Mouse (Mus musculus) kidney, embryonic 16.5 days (tissue): ENCODE results near the gene Hoxa5. TPM values are rescaled to one million over a fixed set of nuclear protein-coding genes. Genes with fewer than 3 reads are reported as not detected.

Experiments
- ATAC-seq: fragments of 200-750 bp; cut with Nextera tagmentation; 2 replicates; pipeline ENCODE4 v1.8.0; 2017; ENCODE audit warnings: moderate TSS enrichment; ENCODE audit not compliant: low FRiP score, low TSS enrichment
- H3K27ac ChIP-seq: fragments of 300-500 bp; sonication (generic); 2 replicates; pipeline ENCODE4 v1.5.1; 2014; ENCODE audit warnings: low read length
- H3K27me3 ChIP-seq: fragments of 300-500 bp; sonication (generic); 2 replicates; pipeline ENCODE4 v1.6.1; 2014; ENCODE audit warnings: low read length, control low read depth, mixed read lengths; ENCODE audit not compliant: insufficient read depth
- H3K36me3 ChIP-seq: fragments of 300-500 bp; sonication (generic); 2 replicates; pipeline ENCODE4 v1.6.1; 2014; ENCODE audit warnings: low read length, control low read depth, mixed read lengths; ENCODE audit not compliant: insufficient read depth
- H3K4me1 ChIP-seq: fragments of 300-500 bp; sonication (generic); 2 replicates; pipeline ENCODE4 v1.6.1; 2014; ENCODE audit warnings: low read length, control low read depth, mixed read lengths; ENCODE audit not compliant: insufficient read depth
- H3K4me2 ChIP-seq: fragments of 300-500 bp; sonication (generic); replicated peaks from 2 replicates; pipeline ENCODE4 v1.6.1; 2014; ENCODE audit warnings: low read depth, low read length
- H3K4me3 ChIP-seq: fragments of 300-500 bp; sonication (generic); 2 replicates; pipeline ENCODE4 v1.5.1; 2014; ENCODE audit warnings: mild to moderate bottlenecking, low read length
- H3K9ac ChIP-seq: fragments of 300-500 bp; sonication (generic); replicated peaks from 2 replicates; pipeline ENCODE4 v1.6.1; 2014; ENCODE audit warnings: low read length
- H3K9me3 ChIP-seq: fragments of 300-500 bp; sonication (generic); 2 replicates; pipeline ENCODE4 v1.6.1; 2016; ENCODE audit warnings: low read length, control low read depth
- WGBS: fragments of 180-500 bp; shearing (Covaris S2); extraction: QIAGEN DNeasy Blood & Tissue Kit; methylation state at CpG from one replicate; pipeline ENCODE4 v1.1.7; 2014; 5-methylcytosine and 5-hydroxymethylcytosine counted together
- polyA plus RNA-seq: library from polyadenylated mRNA; unstranded; fragments of >200 nt; fragmentation: Nextera tagmentation; extraction: Ambion mirVana; gene quantifications from 2 replicates; pipeline ENCODE4 v1.2.1, GENCODE M21; 2015

Gene Hoxa5
- polyA plus RNA-seq, 1 experiment from 2014 or later = 9.5 TPM

GRCm38 (mm10) chr6:52221993-52222685 lies 17.8 kb upstream of the Hoxa5 start:
- WGBS = 5% methylated on average over 21 of the region's 21 CpGs
- Histone ChIP-seq H3K9ac (peak overlapping the region; percentile 85), H3K4me2 (peak overlapping the region; percentile 81), H3K27me3 (no peaks in the 10 kb centered on the region), H3K4me1 (peaks cover 34% of the 10 kb centered on the region), H3K4me3 (peak overlapping the region; percentile 63), H3K9me3 (no peaks in the 10 kb centered on the region), H3K36me3 (0 out of 2 replicates have a peak, but pooled peaks cover 7% of the 10 kb centered on the region), H3K27ac (peak overlapping the region; percentile 97)
- ATAC-seq = peak; percentile 32

DNA sequence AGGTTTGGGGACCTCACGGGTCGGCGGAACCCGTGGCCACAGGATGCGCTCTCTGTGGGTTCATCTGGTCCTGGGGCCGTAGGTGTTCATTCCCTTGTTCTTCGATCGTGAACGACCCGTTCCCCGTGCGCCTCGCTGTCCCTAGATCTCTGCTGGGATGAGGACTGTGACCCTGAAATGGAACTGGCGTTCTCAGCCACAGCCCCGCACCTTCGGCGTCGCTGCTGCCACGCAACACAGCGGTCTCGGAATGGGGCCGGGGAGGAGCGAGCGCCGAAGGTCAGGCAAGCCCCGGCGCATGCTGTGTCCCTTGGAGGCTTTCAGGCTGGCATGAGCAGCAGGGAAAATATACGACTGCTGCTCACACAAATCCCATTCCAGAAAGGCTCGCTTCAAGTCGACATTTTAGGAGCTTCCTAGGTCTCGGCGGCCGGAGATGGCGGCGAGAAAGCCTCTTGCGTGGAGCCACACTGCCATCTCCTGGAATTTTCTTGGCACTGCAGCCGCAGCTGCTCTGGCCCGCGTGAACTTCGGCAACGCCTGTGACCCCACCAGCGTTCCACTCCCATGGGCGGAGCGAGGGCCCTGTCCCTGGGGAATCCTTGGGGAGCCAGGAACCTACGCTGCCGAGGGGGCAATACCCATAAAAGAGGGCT lies 17.1 kb upstream of the Hoxa5 start, which contains the start of gene Hoxa7:
TSS of gene Hoxa7 (minus strand) at position 518 of the 656 bp plus-strand sequence.
- peaks cover 34% of the 10 kb centered on the region for H3K4me1 ChIP-seq
- peak; percentile 28 for ATAC-seq
- peak within 1 kb of the TSS; percentile 81 for H3K4me2 ChIP-seq
- peak within 1 kb of the TSS; percentile 95 for H3K9ac ChIP-seq
- no peaks in the 10 kb centered on the region for H3K9me3 ChIP-seq
- peak within 1 kb of the TSS; percentile 63 for H3K4me3 ChIP-seq
- peak within 1 kb of the TSS; percentile 97 for H3K27ac ChIP-seq
- H3K27me3 ChIP-seq = no peaks in the 10 kb centered on the region
- H3K36me3 ChIP-seq = 0 out of 2 replicates have a peak, but pooled peaks cover 7% of the 10 kb centered on the region
- under 1% methylated on average over 46 of the region's 46 CpGs for WGBS

DNA sequence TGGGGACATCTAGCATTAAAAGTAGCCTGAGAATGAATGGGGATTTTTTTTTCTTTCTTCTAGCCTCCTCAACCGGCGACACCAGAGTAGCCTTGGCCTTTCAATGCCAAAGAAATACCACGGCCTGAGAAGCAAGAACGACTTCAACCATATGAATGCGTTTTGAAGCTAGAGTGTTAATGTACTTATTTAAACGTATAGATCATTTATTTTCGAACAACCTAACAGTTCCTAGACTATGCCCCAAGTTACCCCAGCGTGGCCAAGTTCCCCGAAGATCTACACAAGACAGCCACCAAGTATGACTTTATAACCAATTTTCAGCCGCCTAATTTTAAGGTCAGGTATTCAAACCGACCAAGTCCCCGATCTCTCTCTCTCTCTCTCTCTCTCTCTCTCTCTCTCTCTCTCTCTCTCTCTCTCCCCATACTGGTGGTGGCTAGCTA lies 16.5 kb upstream of the Hoxa5 start:
- Histone ChIP-seq H3K9me3 (no peaks in the 10 kb centered on the region), H3K27me3 (no peaks in the 10 kb centered on the region), H3K4me3 (peak overlapping the region; percentile 63), H3K4me2 (peak overlapping the region; percentile 81), H3K27ac (peak overlapping the region; percentile 97), H3K4me1 (peaks cover 38% of the 10 kb centered on the region), H3K9ac (peak overlapping the region; percentile 95), H3K36me3 (0 out of 2 replicates have a peak, but pooled peaks cover 7% of the 10 kb centered on the region)
- 4% methylated on average over 12 of the region's 12 CpGs for WGBS
- ATAC-seq = no peak

- Histone ChIP-seq H3K9ac (peak overlapping the region; percentile 95), H3K36me3 (0 out of 2 replicates have a peak, but pooled peaks cover 7% of the 10 kb centered on the region), H3K4me3 (peak overlapping the region; percentile 63), H3K4me1 (peaks cover 43% of the 10 kb centered on the region), H3K27ac (peak overlapping the region; percentile 97), H3K9me3 (no peaks in the 10 kb centered on the region), H3K4me2 (peak overlapping the region; percentile 81), H3K27me3 (no peaks in the 10 kb centered on the region)
- 14% methylated on average over 32 of the region's 32 CpGs for WGBS
- no peak for ATAC-seq
Observed at GRCm38 (mm10) chr6:52220003-52220864, 15.8 kb upstream of the Hoxa5 start.

DNA sequence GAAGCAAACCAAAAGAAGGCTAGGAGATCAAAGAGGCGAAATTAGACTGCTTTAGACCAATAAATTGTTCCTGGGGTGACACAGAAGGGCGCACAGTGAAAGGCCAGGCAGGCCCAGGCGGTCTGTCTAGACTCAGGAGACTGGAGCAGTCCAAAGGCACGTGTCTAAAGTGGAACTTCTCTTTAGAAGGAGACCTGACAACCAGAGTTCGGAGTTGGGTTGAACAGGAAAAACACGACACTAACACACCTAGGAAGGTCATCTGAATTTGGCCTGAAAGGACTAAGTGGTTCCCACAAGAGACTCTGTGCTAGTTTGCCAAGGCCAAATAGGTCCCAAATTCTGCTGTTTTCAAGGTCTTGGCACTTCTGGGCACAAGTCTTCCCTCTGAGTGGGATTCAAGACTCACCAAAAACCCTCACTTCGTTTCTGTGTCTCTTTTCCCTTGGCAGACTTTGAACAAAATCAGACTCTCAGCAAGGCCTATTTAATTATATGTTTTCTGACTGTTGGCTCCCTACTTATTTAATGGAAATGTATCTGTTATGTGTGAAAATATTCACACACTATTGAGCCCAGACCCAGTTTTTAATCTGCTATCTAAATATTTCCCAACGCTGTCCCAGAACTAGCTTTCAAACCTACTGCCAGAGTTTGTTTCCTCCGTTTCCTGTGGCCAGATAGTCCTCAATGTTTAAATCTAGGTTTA lies 15.0 kb upstream of the Hoxa5 start:
- H3K36me3 ChIP-seq = 0 out of 2 replicates have a peak, but pooled peaks cover 7% of the 10 kb centered on the region
- peak overlapping the region; percentile 97 for H3K27ac ChIP-seq
- peaks cover 50% of the 10 kb centered on the region for H3K4me1 ChIP-seq
- H3K4me2 ChIP-seq = peak overlapping the region; percentile 81
- peak overlapping the region; percentile 63 for H3K4me3 ChIP-seq
- no peaks in the 10 kb centered on the region for H3K9me3 ChIP-seq
- ATAC-seq = no peak
- no peaks in the 10 kb centered on the region for H3K27me3 ChIP-seq
- peak overlapping the region; percentile 95 for H3K9ac ChIP-seq
- 28% methylated on average over 9 of the region's 9 CpGs for WGBS

GRCm38 (mm10) chr6:52218643-52219215 lies 14.3 kb upstream of the Hoxa5 start:
- no peak for ATAC-seq
- Histone ChIP-seq H3K36me3 (0 out of 2 replicates have a peak, but pooled peaks cover 2% of the 10 kb centered on the region), H3K27me3 (no peaks in the 10 kb centered on the region), H3K4me3 (peak overlapping the region; percentile 71), H3K9ac (peak overlapping the region; percentile 95), H3K9me3 (no peaks in the 10 kb centered on the region), H3K4me1 (peaks cover 55% of the 10 kb centered on the region), H3K4me2 (peak overlapping the region; percentile 81), H3K27ac (peak overlapping the region; percentile 97)
- 14% methylated on average over 14 of the region's 14 CpGs for WGBS

GRCm38 (mm10) chr6:52217895-52218642 lies 13.7 kb upstream of the Hoxa5 start:
- Histone ChIP-seq H3K9ac (peak overlapping the region; percentile 95), H3K27ac (peak overlapping the region; percentile 97), H3K36me3 (no peaks in the 10 kb centered on the region), H3K4me2 (peak overlapping the region; percentile 81), H3K4me3 (peak overlapping the region; percentile 71), H3K9me3 (no peaks in the 10 kb centered on the region), H3K27me3 (no peaks in the 10 kb centered on the region), H3K4me1 (peaks cover 57% of the 10 kb centered on the region)
- no peak for ATAC-seq
- 10% methylated on average over 23 of the region's 23 CpGs for WGBS

GRCm38 (mm10) chr6:52217459-52217768 lies 13.0 kb upstream of the Hoxa5 start:
- peak; percentile 83 for ATAC-seq
- Histone ChIP-seq H3K9me3 (no peaks in the 10 kb centered on the region), H3K4me1 (peaks cover 57% of the 10 kb centered on the region), H3K4me2 (peak overlapping the region; percentile 81), H3K27me3 (no peaks in the 10 kb centered on the region), H3K9ac (peak overlapping the region; percentile 95), H3K27ac (peak overlapping the region; percentile 97), H3K36me3 (no peaks in the 10 kb centered on the region), H3K4me3 (peak overlapping the region; percentile 71)
- 0% methylated on average over 25 of the region's 25 CpGs for WGBS
